Mouse (Mus musculus) kidney, postnatal 25 days (tissue): ENCODE results near the gene Kcnc2.
A peak's percentile ranks its signal among the peaks of the same experiment; 100 is the strongest.

Source experiments
- DNase-seq, 2 experiments: peaks; one replicate each; pipeline ENCODE4 v3.0.0; 2021; ENCODE audit warnings: mixed read lengths in 2 of 2

Kcnc2 gene

DNA sequence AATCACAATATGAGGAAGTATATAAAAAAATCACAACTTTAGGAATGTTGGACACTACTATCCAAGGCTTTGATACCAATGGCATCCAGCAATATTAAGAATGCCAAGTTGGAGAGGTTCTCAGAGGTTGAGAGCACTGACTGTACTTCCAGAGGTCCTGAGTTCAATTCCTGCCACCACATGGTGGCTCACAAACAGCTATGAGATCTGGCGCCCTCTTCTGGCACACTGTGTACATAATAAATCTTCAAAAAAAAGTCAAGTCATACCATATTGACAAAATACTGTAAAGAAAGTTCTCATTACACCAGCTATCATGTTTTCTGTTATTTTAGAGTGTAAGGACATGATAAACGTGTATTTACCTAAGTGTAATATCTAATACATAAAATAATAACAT lies 126.3 kb downstream of the Kcnc2 start:
- peak in 1 of 2 experiments; percentile 7 for DNase-seq

DNA sequence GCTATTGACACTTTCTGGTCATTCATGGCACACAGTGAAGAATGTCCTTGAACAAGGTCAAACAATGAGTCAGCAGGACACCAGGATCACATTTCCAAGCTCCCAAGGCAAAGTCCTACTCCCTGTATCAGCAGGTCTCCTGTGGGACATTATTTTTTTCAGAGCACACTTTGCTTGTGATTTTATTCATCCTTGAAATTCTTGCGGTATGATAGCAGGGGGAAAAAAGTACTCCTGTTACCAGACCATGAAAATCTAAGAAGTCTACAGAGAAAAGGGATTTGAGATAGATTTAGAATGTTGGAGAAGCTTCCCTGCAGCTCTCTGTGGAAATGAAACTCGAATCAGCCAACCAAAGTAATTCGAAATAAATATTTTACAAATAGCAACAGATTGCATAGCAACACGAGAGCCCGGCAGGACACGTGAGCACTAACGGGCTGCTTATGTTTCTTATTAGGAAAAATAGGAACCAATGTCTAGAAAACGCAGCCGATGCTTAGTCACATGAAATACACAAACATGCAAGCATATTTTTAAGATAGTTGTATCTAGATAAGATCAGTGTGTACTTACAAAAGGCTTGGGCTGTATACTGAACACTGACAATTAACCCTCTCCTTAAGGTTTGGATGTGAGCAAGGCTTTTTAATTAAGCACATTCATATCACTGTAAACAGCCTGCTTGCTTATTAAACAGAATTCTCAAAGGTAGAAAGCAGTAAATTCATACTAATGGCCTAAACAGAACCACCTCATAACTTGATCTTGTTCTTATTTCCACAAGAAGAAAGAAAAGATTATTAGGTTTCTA lies 129.9 kb downstream of the Kcnc2 start:
- no peak for DNase-seq

DNA sequence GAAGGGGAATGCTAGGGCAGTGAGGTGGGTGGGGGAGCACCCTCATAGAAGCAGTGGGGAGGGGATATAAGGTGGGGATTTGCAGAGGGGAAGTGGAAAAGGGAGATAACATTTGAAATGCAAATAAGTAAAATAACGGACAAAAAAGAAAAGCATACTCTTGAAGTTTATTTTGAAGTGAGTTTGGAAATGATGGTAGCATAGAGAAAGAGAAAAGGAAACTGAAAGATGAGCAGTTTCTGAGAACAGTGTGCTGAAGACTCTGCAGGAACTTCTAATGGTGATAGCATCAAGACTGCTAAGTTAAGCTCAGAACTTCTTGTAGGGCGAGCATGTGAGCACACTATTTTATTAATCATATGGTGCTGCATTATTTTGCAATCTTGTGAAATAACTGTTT lies 138.6 kb downstream of the Kcnc2 start:
- DNase-seq = no peak

DNA sequence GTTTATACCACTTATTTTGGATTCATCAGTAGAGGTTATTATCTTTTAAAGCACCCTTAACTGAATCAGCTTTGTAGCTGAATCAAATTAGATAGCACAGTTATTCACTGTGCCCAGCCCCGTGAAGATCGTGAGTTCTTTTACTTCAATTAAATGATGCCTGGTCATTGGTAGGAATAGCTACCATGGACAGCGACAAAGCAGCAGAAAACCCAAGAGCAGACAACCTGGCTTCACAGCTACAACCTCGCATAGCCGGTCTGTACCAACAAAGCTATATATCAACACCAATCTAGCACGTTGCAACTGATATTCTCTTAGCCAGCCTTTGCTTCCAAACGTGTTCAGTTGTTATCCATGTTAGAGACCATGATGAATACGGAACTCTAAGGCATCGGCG lies 152.4 kb downstream of the Kcnc2 start:
- DNase-seq = peak in 1 of 2 experiments; percentile 2

DNA sequence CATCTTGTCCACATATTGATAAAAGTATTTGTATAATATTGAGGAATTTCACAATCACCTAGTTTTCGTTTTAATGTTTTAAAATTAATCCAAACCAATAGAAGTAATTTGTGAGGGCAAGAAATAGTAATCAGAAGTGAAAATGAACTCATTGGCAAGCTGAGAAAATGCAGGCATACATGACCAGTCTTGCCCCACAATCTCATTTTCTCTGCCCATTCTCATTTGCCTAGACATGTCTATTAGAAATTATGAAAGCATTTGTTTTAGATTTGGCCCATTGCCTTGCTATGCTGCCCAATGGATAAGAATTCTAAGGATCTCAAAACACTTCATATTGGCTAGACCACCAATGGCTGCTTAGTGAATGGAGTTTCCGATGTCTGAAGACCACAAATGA lies 166.0 kb downstream of the Kcnc2 start:
- no peak for DNase-seq

DNA sequence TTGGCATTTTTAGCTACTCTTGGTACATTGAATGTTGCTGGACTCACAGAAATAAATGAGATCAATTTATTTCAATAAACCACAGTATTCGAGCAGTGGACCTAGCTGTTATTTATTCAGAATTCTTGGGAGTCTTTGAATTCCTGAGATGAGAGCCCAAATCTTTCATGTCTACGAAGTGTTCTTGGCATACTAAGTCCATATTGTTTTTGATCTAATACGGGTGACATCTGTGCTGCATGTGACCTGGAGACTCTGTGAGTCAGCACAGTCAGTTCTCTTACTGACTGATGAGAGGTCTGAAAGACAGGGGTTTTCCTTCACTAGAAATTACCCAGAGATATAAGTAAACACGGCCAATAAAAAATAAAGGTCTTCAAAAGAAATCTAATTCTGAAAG lies 173.7 kb downstream of the Kcnc2 start:
- DNase-seq = no peak

DNA sequence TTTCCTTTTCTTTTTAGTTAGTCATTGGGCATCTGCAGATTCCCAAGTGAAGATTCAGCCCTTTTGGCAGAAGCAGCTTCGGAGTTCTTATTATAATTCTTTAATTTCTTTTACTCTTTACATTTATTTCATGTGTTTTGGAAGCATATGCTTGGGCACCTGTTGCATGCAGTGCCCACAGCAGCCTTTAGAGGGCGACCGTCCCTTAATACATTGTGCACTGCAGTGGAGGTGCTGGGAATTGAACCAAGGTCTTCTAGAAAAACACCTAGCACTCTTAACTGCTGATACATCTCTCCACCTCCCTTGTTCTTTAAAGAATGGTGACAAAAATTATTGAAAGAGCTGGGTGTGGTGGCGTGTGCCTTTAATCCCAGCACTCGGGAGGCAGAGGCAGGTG lies 180.0 kb downstream of the Kcnc2 start:
- DNase-seq = no peak

DNA sequence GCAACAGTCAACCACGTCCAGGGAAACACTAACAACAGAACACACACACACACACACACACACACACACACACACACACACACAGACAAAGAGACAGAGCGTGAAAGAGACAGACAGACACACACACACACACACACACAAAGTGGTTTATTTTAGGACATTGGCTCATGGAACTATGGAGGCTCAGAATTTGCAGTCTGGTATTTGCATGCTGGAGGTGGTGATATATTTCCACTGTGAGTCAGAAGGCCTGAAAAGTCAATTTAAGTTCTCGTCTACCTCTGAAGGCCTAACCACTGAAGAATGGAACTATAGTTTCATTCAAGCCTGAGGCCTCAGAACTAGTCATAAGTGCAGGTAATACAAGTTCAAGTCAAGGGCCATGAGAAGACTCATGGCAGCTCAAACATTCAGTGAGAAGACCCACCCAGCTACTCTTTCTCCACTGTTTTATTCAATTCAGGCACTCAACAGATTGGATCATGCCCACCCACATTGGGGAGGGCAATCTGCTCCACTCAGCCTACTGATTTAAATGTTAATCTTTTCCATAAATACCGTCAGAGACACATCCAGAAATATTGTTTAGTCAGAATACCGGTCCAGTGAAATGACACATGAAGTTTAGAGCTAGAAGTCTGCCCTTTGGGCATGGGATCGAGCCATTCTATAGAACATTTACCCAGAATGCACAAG lies 197.9 kb downstream of the Kcnc2 start:
- no peak for DNase-seq

DNA sequence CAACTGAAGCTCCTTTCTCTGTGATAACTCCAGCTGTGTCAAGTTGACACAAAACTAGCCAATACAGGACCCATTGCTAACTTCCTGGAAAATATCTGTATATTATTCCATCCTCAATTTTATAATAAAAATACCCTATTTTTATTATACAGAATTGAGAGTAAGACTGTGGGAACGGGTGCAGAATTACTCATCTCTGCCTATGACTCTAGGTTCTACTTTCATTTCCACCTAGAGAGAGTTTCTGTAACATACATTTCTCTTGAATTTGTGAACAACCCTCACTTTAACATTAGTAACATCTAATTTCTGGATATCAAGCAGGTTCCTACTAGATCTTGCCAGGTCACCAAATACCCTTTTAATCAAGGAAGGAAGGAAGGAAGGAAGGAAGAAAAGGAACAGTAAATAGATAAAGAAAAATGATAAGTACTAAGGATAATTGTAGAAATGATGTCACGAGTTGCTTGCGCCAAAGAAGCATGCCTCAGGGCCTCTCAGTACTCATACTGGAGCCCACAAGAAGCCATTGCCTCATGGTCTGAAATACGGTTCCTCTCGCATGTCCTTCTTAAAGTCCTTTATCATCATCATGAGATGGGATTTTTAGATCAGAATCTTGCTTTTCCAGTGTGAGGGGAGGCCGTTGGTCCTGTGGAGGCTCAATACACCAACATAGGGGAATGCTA lies 203.3 kb downstream of the Kcnc2 start:
- DNase-seq = no peak

DNA sequence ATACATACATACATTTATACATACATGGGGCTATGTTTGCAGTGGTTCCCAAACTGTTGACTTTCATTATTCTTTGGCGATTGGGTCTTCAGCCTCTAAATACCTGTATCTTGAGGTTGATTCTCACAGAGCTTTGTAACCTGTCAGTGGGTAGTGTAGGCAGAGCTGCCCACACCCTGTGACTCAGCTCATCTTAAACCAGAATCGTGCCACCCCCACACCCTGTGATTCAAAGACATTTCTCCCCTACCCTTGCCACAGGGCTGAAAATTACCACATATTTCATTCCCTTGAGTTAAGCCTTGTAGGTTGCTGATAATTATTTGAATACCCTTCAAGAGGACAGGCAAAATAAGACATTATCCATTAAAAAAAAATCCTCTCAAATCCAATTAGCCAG lies 210.5 kb downstream of the Kcnc2 start:
- no peak for DNase-seq

DNA sequence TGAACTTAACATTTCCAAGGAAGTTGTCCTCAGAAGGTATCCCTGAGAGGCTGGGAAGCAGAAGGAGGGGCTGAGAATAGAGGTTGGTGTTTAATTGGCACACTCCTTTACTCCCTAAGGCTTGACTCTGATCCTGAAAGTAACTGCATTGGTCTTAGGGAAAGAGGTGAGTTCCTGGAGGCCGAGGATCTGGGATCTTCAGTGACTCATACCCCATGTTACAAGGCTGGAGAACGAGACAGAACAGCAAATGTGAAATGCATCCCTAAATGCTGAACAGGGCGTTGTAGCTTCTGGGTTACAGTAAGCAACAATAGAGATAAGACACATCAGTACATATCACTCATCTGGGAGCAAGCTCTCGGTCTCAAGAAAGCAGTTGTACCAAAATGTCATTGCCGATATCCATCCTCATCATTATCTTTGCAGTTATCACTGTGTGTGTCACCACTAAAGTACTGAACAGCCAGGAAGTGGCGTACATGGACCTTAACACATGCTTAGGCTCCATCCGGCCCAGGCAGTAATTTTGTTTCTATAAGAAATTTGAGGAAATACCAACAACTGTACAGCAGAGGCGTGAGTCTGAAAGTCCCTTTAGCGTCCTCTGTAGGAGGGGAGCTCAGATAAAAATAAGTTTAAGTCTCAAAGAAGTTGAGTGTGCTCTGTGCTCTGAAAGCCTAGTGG lies 211.1 kb downstream of the Kcnc2 start:
- DNase-seq = no peak

DNA sequence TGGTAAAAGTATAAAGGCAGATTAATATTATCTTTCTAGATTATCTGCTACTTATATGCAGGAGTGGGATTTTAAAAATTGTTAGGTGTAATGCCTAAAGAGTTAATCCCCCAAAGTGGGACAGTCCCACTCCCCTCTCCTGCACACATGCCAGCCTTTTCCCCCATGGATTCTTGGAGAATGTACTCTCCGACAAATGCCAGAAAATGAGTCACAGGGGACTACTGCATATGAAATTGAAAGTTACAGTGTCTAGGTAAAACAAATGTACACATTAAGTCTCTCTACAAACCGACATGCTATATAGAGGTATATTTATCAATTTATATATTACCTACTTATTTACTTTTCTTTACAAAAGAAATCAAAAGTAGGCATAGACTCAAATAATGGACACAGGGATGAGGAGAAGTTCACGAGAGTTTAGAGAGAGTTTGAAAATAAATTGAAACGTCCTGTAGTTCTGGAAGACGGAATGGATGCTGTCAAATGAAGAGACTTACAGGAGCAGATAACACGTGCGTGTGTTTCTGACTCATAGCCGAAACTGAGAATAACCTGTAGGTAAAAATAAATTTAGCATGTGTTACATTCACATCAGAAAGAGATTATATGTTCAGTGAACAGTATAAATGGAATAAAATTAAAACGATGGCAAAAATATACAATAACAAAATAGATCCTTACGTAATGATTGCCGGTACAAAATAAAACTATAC lies 213.6 kb downstream of the Kcnc2 start:
- DNase-seq = no peak

DNA sequence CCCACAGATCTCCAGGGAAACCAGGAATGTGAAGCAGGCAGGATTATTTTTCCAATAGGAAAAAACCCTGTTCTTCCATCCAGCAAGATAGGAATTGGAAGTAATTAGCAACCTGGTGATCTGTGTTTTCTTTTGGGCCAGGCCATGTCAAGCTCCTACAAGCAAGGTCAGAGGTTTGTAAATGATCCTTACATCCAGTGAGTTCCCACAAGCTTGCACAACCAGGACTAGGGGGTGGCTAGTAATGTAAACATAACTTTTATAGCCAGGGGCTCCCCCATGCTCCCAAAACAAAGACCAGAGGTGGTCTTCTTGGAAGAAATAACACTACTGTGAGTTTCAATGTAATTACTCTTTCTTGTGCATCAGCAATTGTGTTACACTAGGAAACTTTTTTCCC lies 214.9 kb downstream of the Kcnc2 start:
- DNase-seq = no peak

DNA sequence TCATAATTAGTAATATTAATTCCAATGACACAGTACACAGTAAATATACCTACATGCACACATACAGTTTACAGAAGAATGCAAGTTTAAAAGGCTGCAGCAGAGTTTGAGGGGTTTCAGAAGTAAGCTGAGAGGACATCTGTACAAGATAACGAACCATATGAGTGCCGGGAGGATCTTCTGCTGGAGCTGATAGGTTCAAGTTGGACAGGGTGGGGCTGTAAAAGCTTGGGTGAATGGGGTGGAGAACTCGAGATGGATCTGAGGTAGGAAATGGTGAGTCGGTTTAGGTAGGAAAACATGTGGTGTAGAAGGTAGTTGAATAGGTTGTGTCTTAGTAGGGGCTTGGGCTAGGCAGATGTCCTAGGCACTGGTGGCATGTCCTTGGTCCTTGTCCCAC lies 217.8 kb downstream of the Kcnc2 start:
- no peak for DNase-seq
